Mouse (Mus musculus): ENCODE measurements around the gene Aldh4a1. TPM values are rescaled to one million over a fixed set of nuclear protein-coding genes. Genes with fewer than 3 reads are reported as not detected.

Aldh4a1 gene
- total RNA-seq, 2 experiments from 2014 or later: 20.1 to 20.2 TPM

GRCm38 (mm10) chr4:139581427-139582051 lies 41.1 kb upstream of the Aldh4a1 start:
- no peak for DNase-seq (ENCODE audit: low spot score in 2 of 2)
- no peak for TF ChIP-seq CTCF (conservative IDR thresholded peaks at IDR 0.05)
- Histone ChIP-seq H3K27ac (peak overlapping the region; percentile 52; the same call in 1 of the 2 replicates), H3K4me3 (peak overlapping the region; percentile 6; the same call in 1 of the 2 replicates)

GRCm38 (mm10) chr4:139582346-139582745 lies 40.3 kb upstream of the Aldh4a1 start:
- TF ChIP-seq CTCF (conservative IDR thresholded peaks at IDR 0.05): no peak
- H3K4me3 ChIP-seq: no peak overlapping the region
- no peak for DNase-seq (ENCODE audit: low spot score in 2 of 2)
- no peak overlapping the region for H3K27ac ChIP-seq

- TF ChIP-seq CTCF (conservative IDR thresholded peaks at IDR 0.05): no peak
- Histone ChIP-seq H3K27ac (no peak overlapping the region), H3K4me3 (no peak overlapping the region)
- no peak for DNase-seq (ENCODE audit: low spot score in 2 of 2)
Measured at GRCm38 (mm10) chr4:139582903-139583302, 39.8 kb upstream of the Aldh4a1 start.

GRCm38 (mm10) chr4:139583629-139584245 lies 38.9 kb upstream of the Aldh4a1 start:
- TF ChIP-seq CTCF (conservative IDR thresholded peaks at IDR 0.05): no peak
- Histone ChIP-seq H3K27ac (no peak overlapping the region), H3K4me3 (no peak overlapping the region)
- DNase-seq (ENCODE audit: low spot score in 2 of 2): no peak

GRCm38 (mm10) chr4:139584704-139585103 lies 38.0 kb upstream of the Aldh4a1 start:
- Histone ChIP-seq H3K27ac (no peak overlapping the region), H3K4me3 (no peak overlapping the region)
- no peak for DNase-seq (ENCODE audit: low spot score in 2 of 2)
- no peak for TF ChIP-seq CTCF (conservative IDR thresholded peaks at IDR 0.05)

GRCm38 (mm10) chr4:139585713-139586112 lies 37.0 kb upstream of the Aldh4a1 start:
- Histone ChIP-seq H3K27ac (no peak overlapping the region), H3K4me3 (no peak overlapping the region)
- DNase-seq (ENCODE audit: low spot score in 2 of 2): no peak
- no peak for TF ChIP-seq CTCF (conservative IDR thresholded peaks at IDR 0.05)

GRCm38 (mm10) chr4:139587370-139587769 lies 35.3 kb upstream of the Aldh4a1 start:
- Histone ChIP-seq H3K4me3 (no peak overlapping the region), H3K27ac (peak overlapping the region; percentile 32; the same call in 1 of the 2 replicates)
- no peak for DNase-seq (ENCODE audit: low spot score in 2 of 2)
- TF ChIP-seq CTCF (conservative IDR thresholded peaks at IDR 0.05): no peak

- Histone ChIP-seq H3K27ac (peak overlapping the region; percentile 32; the same call in 1 of the 2 replicates), H3K4me3 (no peak overlapping the region)
- DNase-seq (ENCODE audit: low spot score in 2 of 2): no peak
Measured at GRCm38 (mm10) chr4:139587773-139588172, 34.9 kb upstream of the Aldh4a1 start.

GRCm38 (mm10) chr4:139589351-139590027 lies 33.2 kb upstream of the Aldh4a1 start:
- Histone ChIP-seq H3K27ac (no peak overlapping the region), H3K4me3 (no peak overlapping the region)
- TF ChIP-seq CTCF (conservative IDR thresholded peaks at IDR 0.05): no peak
- no peak for DNase-seq (ENCODE audit: low spot score in 2 of 2)

More at GRCm38 (mm10) chr4:139587773-139588172, 34.9 kb upstream of the Aldh4a1 start:
- no peak for TF ChIP-seq CTCF (conservative IDR thresholded peaks at IDR 0.05)

- Histone ChIP-seq H3K27ac (no peak overlapping the region), H3K4me3 (no peak overlapping the region)
- DNase-seq (ENCODE audit: low spot score in 2 of 2): no peak
- no peak for TF ChIP-seq CTCF (conservative IDR thresholded peaks at IDR 0.05)
Measured at GRCm38 (mm10) chr4:139590446-139590845, 32.2 kb upstream of the Aldh4a1 start.

GRCm38 (mm10) chr4:139592895-139593294 lies 29.8 kb upstream of the Aldh4a1 start:
- no peak for TF ChIP-seq CTCF (conservative IDR thresholded peaks at IDR 0.05)
- no peak for DNase-seq (ENCODE audit: low spot score in 2 of 2)
- Histone ChIP-seq H3K4me3 (no peak overlapping the region), H3K27ac (no peak overlapping the region)

- Histone ChIP-seq H3K4me3 (no peak overlapping the region), H3K27ac (no peak overlapping the region)
- DNase-seq (ENCODE audit: low spot score in 2 of 2): no peak
- no peak for TF ChIP-seq CTCF (conservative IDR thresholded peaks at IDR 0.05)
Measured at GRCm38 (mm10) chr4:139593383-139593782, 29.3 kb upstream of the Aldh4a1 start.

GRCm38 (mm10) chr4:139594062-139594461 lies 28.6 kb upstream of the Aldh4a1 start:
- DNase-seq (ENCODE audit: low spot score in 2 of 2): no peak
- H3K27ac ChIP-seq: 0 out of 2 replicates have a peak overlapping the region, but pooled peaks have one; percentile 25
- TF ChIP-seq CTCF (conservative IDR thresholded peaks at IDR 0.05): peak; percentile 56
- no peak overlapping the region for H3K4me3 ChIP-seq

All from layer of hippocampus, adult 2 months (tissue).